Mouse (Mus musculus) cerebellum, postnatal 36 days (tissue): ENCODE data around the gene Zfp558.
"Not testable (repeated sequence)": the region's sequence is repeated elsewhere in the genome, so short reads cannot be mapped to it uniquely, and the experiment has no call there.

Experiments
- DNase-seq, 2 experiments: peaks; one replicate each; pipeline ENCODE4 v3.0.0; 2021 to 2022; ENCODE audit warnings: mixed read lengths in 2 of 2

Zfp558 gene

GRCm38 (mm10) chr9:18478168-18478567 lies at the start of gene Zfp558, which contains the start of gene Mbd3l1:
Gene Zfp558, minus strand, starts transcription at chr9:18478268.
Gene Mbd3l1, plus strand, starts transcription at chr9:18478359.
- DNase-seq: no peak

GRCm38 (mm10) chr9:18508098-18508497 lies 30.0 kb upstream of the Zfp558 start:
- no peak for DNase-seq

DNA sequence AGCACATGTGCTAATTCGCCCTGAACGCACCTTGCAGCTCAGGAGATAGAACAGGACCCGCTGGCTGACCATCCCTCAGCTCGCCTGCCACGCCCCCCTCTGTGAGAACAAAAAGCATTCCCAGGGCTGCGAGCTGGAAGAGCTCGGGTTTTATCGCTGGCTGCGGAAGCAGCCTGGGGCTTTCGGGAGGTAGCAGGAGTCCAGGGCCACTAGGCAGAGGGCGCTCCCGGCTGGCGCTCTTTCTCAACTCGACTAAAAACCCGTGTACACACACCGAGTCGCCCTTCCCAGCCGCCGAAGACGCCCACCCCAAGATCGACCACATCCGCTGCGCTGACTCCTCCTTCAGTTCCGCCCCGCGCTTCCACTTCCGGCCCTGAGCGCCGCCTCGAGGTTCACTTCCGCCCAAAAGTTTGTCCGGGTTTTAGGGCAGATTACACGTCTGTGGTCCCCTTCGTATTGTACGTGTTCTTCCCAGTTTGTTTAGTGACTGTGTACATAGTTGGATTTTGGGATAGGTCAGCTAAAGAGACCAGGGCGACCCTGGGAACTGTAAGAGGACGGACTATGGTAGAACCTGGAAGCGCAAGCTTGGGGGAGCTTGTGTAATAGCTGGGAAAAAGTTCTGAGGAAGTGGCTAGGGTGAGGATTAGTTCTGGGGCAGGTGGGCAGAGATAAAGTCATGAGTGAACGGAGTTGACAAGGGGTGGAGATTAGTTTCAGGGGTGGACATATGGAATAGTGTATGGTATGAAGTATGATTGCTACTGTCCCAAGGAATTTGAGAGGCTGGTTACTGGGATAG lies 4.5 kb downstream of the Zfp558 start:
- peak; percentile 53 for DNase-seq

DNA sequence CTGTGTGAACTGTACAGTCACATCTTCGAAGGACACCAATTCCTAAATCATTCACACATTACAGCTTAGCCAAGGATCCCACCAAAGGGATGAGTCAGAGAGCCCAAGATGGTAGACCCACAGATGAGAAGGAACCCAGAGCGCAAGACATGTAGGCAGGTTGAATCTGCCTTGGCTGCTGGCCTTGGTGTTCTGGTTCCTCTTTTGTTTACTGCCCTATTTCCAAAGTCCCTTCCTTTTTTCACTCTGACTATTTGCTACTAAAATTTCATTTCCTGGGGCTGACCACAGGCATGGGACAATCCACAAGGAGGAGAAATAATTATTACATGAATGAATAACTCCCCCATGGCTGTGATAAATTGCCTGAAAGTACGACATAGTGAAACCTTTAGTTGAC lies 10.1 kb downstream of the Zfp558 start:
- no peak for DNase-seq

GRCm38 (mm10) chr9:18467350-18467749 lies 10.7 kb downstream of the Zfp558 start:
- no peak for DNase-seq

GRCm38 (mm10) chr9:18456520-18456919 lies 21.5 kb downstream of the Zfp558 start:
- no peak for DNase-seq

GRCm38 (mm10) chr9:18431687-18432086 lies 46.4 kb downstream of the Zfp558 start:
- peak; percentile 9 to 14 for DNase-seq

GRCm38 (mm10) chr9:18430354-18430753 lies 47.7 kb downstream of the Zfp558 start, which contains the start of gene Mbd3l2:
Gene Mbd3l2, plus strand, starts transcription at chr9:18430654.
- no peak for DNase-seq

- DNase-seq: not testable (repeated sequence)
Measured at GRCm38 (mm10) chr9:18412371-18412770, 65.7 kb downstream of the Zfp558 start.
